Mouse (Mus musculus) gastrocnemius, adult 2 months (tissue): ENCODE data around the gene 9130008F23Rik. TPM values are rescaled to one million over a fixed set of nuclear protein-coding genes. Genes with fewer than 3 reads are reported as not detected.

Experiments used
- DNase-seq: peaks from one replicate; pipeline ENCODE4 v3.0.0; 2022
- H3K27ac ChIP-seq: fragments of 200-600 bp; 2 replicates; pipeline ENCODE4 v1.8.1; 2022; ENCODE audit warnings: mild to moderate bottlenecking
- H3K4me3 ChIP-seq: fragments of 200-600 bp; 2 replicates; pipeline ENCODE4 v1.8.1; 2022; ENCODE audit warnings: mild to moderate bottlenecking, moderate library complexity
- CTCF ChIP-seq: fragments of 200-600 bp; IDR thresholded peaks from 2 replicates; pipeline ENCODE4 v1.8.1; 2022; ENCODE audit warnings: antibody characterized with exemption, mild to moderate bottlenecking, moderate library complexity
- intact Hi-C: fragments of 180-260 bp; cut with DNase I; formaldehyde crosslinking; loops from one replicate; pipeline ENCODE4 v1.15.1; 2025
- long read RNA-seq, 2 experiments: library from polyadenylated mRNA; stranded (forward); transcript quantifications; one replicate each; pipeline ENCODE4 v2.0.0; 2021
- total RNA-seq, 2 experiments: library from RNA; stranded (reverse); gene quantifications; 2 replicates each; pipeline ENCODE4 v1.2.3; 2021

Gene 9130008F23Rik
- under 1 TPM; 0.17 to 0.20 TPM for total RNA-seq
- long read RNA-seq, experiment 1 = 0 reads
- long read RNA-seq, experiment 2 = 0 reads

GRCm38 (mm10) chr17:40879924-40880691 lies at the start of gene 9130008F23Rik:
9130008F23Rik (minus strand) TSS chr17:40880559.
- no peak for TF ChIP-seq CTCF
- intact Hi-C loops = no loop called here
- peak within 1 kb of the TSS; percentile 73 for H3K4me3 ChIP-seq
- peak; percentile 67 for DNase-seq
- H3K27ac ChIP-seq = peak within 1 kb of the TSS; percentile 82

- DNase-seq = no peak
- intact Hi-C loops = no loop called here
- no peak for TF ChIP-seq CTCF
- Histone ChIP-seq H3K4me3 (no peak overlapping the region), H3K27ac (no peak overlapping the region)
Observed at GRCm38 (mm10) chr17:40915499-40915898, 35.1 kb upstream of the 9130008F23Rik start.

- Histone ChIP-seq H3K27ac (no peak within 1 kb of the TSS), H3K4me3 (no peak within 1 kb of the TSS)
- intact Hi-C loops = no loop called here
Observed at GRCm38 (mm10) chr17:40914250-40914649, 33.9 kb upstream of the 9130008F23Rik start, which contains the start of gene Glyatl3. Glyatl3 (minus strand) TSS chr17:40914350.

GRCm38 (mm10) chr17:40904721-40905154 lies 24.4 kb upstream of the 9130008F23Rik start:
- intact Hi-C loops = no loop called here
- no peak overlapping the region for H3K27ac ChIP-seq
- peak; percentile 18 for DNase-seq
- TF ChIP-seq CTCF = no peak
- peak overlapping the region; percentile 56 for H3K4me3 ChIP-seq

More at GRCm38 (mm10) chr17:40914250-40914649, 33.9 kb upstream of the 9130008F23Rik start, which contains the start of gene Glyatl3:
- no peak for TF ChIP-seq CTCF
- DNase-seq = no peak

GRCm38 (mm10) chr17:40904056-40904597 lies 23.8 kb upstream of the 9130008F23Rik start:
- TF ChIP-seq CTCF = no peak
- DNase-seq = no peak
- intact Hi-C loops = no loop called here
- H3K4me3 ChIP-seq = no peak overlapping the region
- H3K27ac ChIP-seq = no peak overlapping the region

- no peak for DNase-seq
Observed at GRCm38 (mm10) chr17:40903345-40903744, 23.0 kb upstream of the 9130008F23Rik start.

GRCm38 (mm10) chr17:40899783-40900363 lies 19.5 kb upstream of the 9130008F23Rik start:
- DNase-seq = no peak
- no peak for TF ChIP-seq CTCF
- intact Hi-C loops = loop anchor here (5.0 kb wide), 1 partner anchor 68 kb away; no protein-coding TSS in a partner anchor
- Histone ChIP-seq H3K4me3 (no peak overlapping the region), H3K27ac (no peak overlapping the region)

More at GRCm38 (mm10) chr17:40903345-40903744, 23.0 kb upstream of the 9130008F23Rik start:
- no peak for TF ChIP-seq CTCF
- no peak overlapping the region for H3K27ac ChIP-seq
- intact Hi-C loops = no loop called here
- no peak overlapping the region for H3K4me3 ChIP-seq

GRCm38 (mm10) chr17:40896863-40897262 lies 16.5 kb upstream of the 9130008F23Rik start:
- no peak for DNase-seq
- intact Hi-C loops = loop anchor here (5.0 kb wide), 1 partner anchor 65 kb away; no protein-coding TSS in a partner anchor
- Histone ChIP-seq H3K4me3 (no peak overlapping the region), H3K27ac (no peak overlapping the region)
- peak; percentile 70 for TF ChIP-seq CTCF

- H3K27ac ChIP-seq = no peak overlapping the region
- H3K4me3 ChIP-seq = no peak overlapping the region
- TF ChIP-seq CTCF = no peak
- DNase-seq = no peak
- intact Hi-C loops = no loop called here
Observed at GRCm38 (mm10) chr17:40887849-40888536, 7.6 kb upstream of the 9130008F23Rik start.

GRCm38 (mm10) chr17:40885155-40885554 lies 4.8 kb upstream of the 9130008F23Rik start:
- H3K4me3 ChIP-seq = no peak overlapping the region
- H3K27ac ChIP-seq = no peak overlapping the region
- no peak for TF ChIP-seq CTCF
- intact Hi-C loops = no loop called here
- DNase-seq = no peak

GRCm38 (mm10) chr17:40882172-40882571 lies 1.8 kb upstream of the 9130008F23Rik start:
- Histone ChIP-seq H3K4me3 (no peak overlapping the region), H3K27ac (no peak overlapping the region)
- TF ChIP-seq CTCF = no peak
- DNase-seq = no peak
- intact Hi-C loops = no loop called here

GRCm38 (mm10) chr17:40879528-40879923 lies 833 bp downstream of the 9130008F23Rik start:
- Histone ChIP-seq H3K27ac (peak overlapping the region; percentile 82), H3K4me3 (peak overlapping the region; percentile 73)
- TF ChIP-seq CTCF = no peak
- intact Hi-C loops = no loop called here
- DNase-seq = no peak
